Mouse (Mus musculus): Measurements from ENCODE around the gene Dync1h1.

Dync1h1 gene

Small RNAs within 50 kb of the gene (microRNA-seq; reads per million reads assigned to microRNA genes)
- 0 reads per million in 2 experiments for gene Gm27299

Data from adrenal gland (tissue).